Mouse (Mus musculus): Measurements from ENCODE around the gene Gpr65. TPM values are rescaled to one million over a fixed set of nuclear protein-coding genes. Genes with fewer than 3 reads are reported as not detected.

The Gpr65 gene
- polyA plus RNA-seq, 2 experiments, result 2.4 to 3.2 TPM

DNA sequence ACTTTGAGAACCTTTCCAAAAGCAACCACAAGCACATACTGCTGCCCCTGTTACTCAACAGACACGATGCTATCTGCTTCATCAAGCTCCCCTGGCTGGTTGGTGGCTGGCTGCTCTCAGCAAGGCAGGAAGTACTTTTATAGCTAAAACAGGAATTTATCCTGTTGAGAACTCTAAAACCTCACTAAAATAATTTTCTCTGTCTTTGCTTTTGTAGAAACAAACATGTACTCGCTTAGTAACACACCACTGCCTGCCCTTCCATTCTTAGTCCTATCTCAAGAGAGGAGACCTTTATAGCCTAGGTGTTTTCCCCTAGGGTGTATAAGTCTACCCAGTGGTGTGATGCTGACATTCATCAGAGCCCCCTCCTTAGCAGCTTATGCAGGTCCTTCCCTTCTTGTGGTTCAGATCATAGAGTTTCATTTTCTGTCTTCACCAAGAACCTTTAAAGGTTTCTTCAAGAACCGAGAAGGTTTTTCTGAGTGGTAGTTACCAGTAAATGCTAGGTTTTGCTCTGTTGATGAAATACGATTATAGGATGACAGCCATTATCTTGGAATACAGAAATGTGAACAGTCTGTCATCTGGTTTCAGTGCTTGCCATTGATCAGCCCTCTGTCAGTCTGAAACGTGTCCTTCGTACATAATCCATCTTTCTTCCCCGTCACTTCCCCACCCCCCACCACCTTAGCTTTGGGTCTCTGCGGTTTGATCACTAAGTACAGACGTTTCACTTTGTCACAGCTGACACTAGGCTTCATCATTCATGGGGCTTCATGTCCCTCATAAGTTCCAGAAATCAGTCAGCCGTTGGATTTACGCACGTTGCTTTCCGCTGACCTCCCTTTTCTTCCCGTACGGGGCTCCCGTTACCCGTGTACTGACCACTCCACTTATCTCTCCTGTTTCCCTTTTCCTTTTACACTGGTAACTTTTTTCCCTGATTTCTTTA lies 1.6 kb downstream of the Gpr65 start:
- Histone ChIP-seq H3K27ac (no peak overlapping the region), H3K4me2 (ENCODE audit: low read depth) (peak overlapping the region; percentile 18), H3K27me3 (ENCODE audit: control insufficient read depth, insufficient read depth, low read length) (no peaks in the 10 kb centered on the region), H3K36me3 (replicated peaks; ENCODE audit: control insufficient read depth, insufficient read depth, low read depth) (no peaks in the 10 kb centered on the region), H3K4me1 (replicated peaks; ENCODE audit: control insufficient read depth in 2 of 2, insufficient read depth in 2 of 2, low read length in 1 of 2) (no peaks in the 10 kb centered on the region; a peak in 1 of 4 replicates), H3K4me3 (ENCODE audit: insufficient read depth in 1 of 2, low read depth in 2 of 2, low read length in 2 of 2) (peak overlapping the region; percentile 12 to 37; a peak in 3 of 4 replicates), H3K9ac (replicated peaks) (no peak overlapping the region), H3K9me3 (ENCODE audit: control insufficient read depth, low read length) (no peaks in the 10 kb centered on the region)
- ATAC-seq (ENCODE audit: insufficient read depth), result peak; percentile 37; the same call in 1 of the 2 replicates
- no peak for DNase-seq (ENCODE audit: low read depth in 3 of 3, low spot score in 3 of 3)
- WGBS (ENCODE audit: insufficient replicate concordance), result 10% methylated on average over 17 of the region's 17 CpGs
- TF ChIP-seq CTCF (IDR thresholded peaks at IDR 0.05; ENCODE audit: low read depth), result no peak
- TF ChIP-seq EP300 (IDR thresholded peaks at IDR 0.05; ENCODE audit: low read depth), result no peak

DNA sequence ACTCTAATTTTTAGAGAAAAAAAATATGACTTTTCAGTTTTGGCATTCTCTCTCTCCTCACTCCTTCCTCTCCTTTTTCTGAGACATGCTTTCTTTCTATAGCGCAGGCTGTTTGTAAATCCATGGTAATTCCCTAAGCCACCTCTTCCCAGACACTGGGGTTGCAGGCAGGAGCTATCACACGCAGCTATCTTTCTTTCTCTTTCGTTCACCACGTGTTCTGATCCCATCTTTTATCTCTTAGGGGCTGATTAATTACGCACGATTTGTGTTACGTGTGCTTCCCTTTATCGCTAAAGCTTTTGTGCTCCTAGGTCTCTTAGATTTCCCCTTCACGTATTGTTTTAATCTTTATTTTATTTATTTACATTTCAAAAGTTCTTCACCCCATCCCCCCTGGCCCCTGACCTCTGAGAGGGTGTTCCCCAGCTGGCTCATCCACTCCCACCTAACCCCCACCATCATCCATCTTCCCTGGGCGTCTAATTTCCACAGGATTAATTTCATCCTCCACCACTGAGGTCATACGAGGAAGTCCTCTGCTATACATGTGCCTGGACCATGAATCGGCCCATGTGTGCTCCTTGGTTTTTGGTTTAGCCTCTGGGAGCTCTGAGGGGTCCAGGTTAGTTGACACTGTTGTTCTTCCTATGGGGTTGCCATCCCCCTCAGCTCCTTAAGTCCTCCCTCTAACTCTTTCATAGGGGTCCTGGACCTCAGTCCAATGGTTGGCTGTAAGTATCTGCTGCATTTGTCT lies 2.6 kb downstream of the Gpr65 start:
- 22% methylated on average over 12 of the region's 12 CpGs for WGBS (ENCODE audit: insufficient replicate concordance)

DNA sequence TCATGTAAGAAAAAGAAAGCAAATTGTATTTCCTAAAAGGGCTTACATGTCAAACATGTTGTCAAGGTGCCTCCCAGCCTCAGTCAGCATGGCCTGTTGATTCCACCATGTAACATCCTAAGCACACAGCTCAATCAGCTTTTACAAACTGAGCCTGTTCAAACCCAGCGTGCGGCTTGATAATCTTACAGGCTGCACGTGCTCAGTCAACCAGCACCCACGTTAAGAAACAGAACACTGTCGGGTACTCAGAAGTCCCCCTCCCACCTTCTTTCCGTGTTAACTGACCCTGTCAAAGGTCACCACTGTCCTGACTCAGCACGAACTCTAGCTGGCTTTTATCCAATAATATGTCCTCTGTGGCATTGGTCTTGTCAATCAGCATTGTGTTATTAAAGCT lies 4.0 kb downstream of the Gpr65 start:
- 59% methylated on average over 7 of the region's 7 CpGs for WGBS (ENCODE audit: insufficient replicate concordance)
- no peak overlapping the region for H3K4me2 ChIP-seq (ENCODE audit: low read depth)
- DNase-seq (ENCODE audit: low read depth in 3 of 3, low spot score in 3 of 3), result no peak

More for the DNA sequence above, 2.6 kb downstream of the Gpr65 start:
- H3K27me3 ChIP-seq (ENCODE audit: control insufficient read depth, insufficient read depth, low read length), result no peaks in the 10 kb centered on the region
- TF ChIP-seq CTCF (IDR thresholded peaks at IDR 0.05; ENCODE audit: low read depth), result no peak
- no peak for TF ChIP-seq EP300 (IDR thresholded peaks at IDR 0.05; ENCODE audit: low read depth)
- peak overlapping the region; percentile 18 for H3K4me2 ChIP-seq (ENCODE audit: low read depth)
- DNase-seq (ENCODE audit: low read depth in 3 of 3, low spot score in 3 of 3), result no peak
- no peak overlapping the region for H3K9ac ChIP-seq (replicated peaks)
- H3K36me3 ChIP-seq (replicated peaks; ENCODE audit: control insufficient read depth, insufficient read depth, low read depth), result no peaks in the 10 kb centered on the region
- H3K27ac ChIP-seq, result no peak overlapping the region
- H3K9me3 ChIP-seq (ENCODE audit: control insufficient read depth, low read length), result no peaks in the 10 kb centered on the region
- no peaks in the 10 kb centered on the region; a peak in 1 of 4 replicates for H3K4me1 ChIP-seq (replicated peaks; ENCODE audit: control insufficient read depth in 2 of 2, insufficient read depth in 2 of 2, low read length in 1 of 2)
- H3K4me3 ChIP-seq (ENCODE audit: insufficient read depth in 1 of 2, low read depth in 2 of 2, low read length in 2 of 2), result peak overlapping the region in 1 of 2 experiments; percentile 12; a peak in 1 of 4 replicates
- ATAC-seq (ENCODE audit: insufficient read depth), result no peak

DNA sequence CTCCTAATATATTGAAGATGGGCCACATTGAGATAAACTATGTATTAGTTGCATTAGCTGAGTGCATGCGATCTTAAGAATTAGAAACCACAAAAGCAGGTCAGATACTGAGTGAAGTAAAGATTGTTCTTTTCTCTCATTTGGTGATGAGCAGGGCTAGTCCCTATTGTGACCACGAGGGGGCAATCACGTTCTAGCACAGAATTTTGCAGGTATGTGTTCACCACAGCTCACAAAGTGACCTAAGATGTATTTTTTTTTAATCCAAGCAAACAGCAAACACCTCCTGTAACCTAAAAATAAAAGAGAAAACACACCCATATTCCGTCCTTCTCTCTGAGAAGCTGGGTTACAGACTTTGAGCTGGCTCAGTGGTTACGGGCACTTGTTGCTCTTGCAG lies 12.1 kb downstream of the Gpr65 start:
- H3K9me3 ChIP-seq (ENCODE audit: control insufficient read depth, low read length), result no peaks in the 10 kb centered on the region
- ATAC-seq (ENCODE audit: insufficient read depth), result no peak
- H3K36me3 ChIP-seq (replicated peaks; ENCODE audit: control insufficient read depth, insufficient read depth, low read depth), result no peaks in the 10 kb centered on the region
- TF ChIP-seq CTCF (IDR thresholded peaks at IDR 0.05; ENCODE audit: low read depth) (peak; percentile 60), EP300 (IDR thresholded peaks at IDR 0.05; ENCODE audit: low read depth) (no peak)
- 24% methylated on average over 5 of the region's 5 CpGs for WGBS (ENCODE audit: insufficient replicate concordance)
- H3K27me3 ChIP-seq (ENCODE audit: control insufficient read depth, insufficient read depth, low read length), result no peaks in the 10 kb centered on the region
- DNase-seq (ENCODE audit: low read depth in 3 of 3, low spot score in 3 of 3), result no peak
- no peak overlapping the region for H3K4me2 ChIP-seq (ENCODE audit: low read depth)
- H3K27ac ChIP-seq, result no peak overlapping the region
- no peak overlapping the region for H3K4me3 ChIP-seq (ENCODE audit: insufficient read depth in 1 of 2, low read depth in 2 of 2, low read length in 2 of 2)
- no peak overlapping the region for H3K9ac ChIP-seq (replicated peaks)
- peaks cover 0 to 3% of the 10 kb centered on the region in 2 experiments; a peak in 1 of 4 replicates for H3K4me1 ChIP-seq (replicated peaks; ENCODE audit: control insufficient read depth in 2 of 2, insufficient read depth in 2 of 2, low read length in 1 of 2)

More for the DNA sequence above, 4.0 kb downstream of the Gpr65 start:
- Histone ChIP-seq H3K9me3 (ENCODE audit: control insufficient read depth, low read length) (no peaks in the 10 kb centered on the region), H3K27ac (no peak overlapping the region), H3K9ac (replicated peaks) (no peak overlapping the region), H3K4me1 (replicated peaks; ENCODE audit: control insufficient read depth in 2 of 2, insufficient read depth in 2 of 2, low read length in 1 of 2) (no peaks in the 10 kb centered on the region; a peak in 1 of 4 replicates), H3K4me3 (ENCODE audit: insufficient read depth in 1 of 2, low read depth in 2 of 2, low read length in 2 of 2) (no peak overlapping the region), H3K27me3 (ENCODE audit: control insufficient read depth, insufficient read depth, low read length) (no peaks in the 10 kb centered on the region), H3K36me3 (replicated peaks; ENCODE audit: control insufficient read depth, insufficient read depth, low read depth) (no peaks in the 10 kb centered on the region)
- ATAC-seq (ENCODE audit: insufficient read depth), result no peak
- no peak for TF ChIP-seq CTCF (IDR thresholded peaks at IDR 0.05; ENCODE audit: low read depth)
- no peak for TF ChIP-seq EP300 (IDR thresholded peaks at IDR 0.05; ENCODE audit: low read depth)

Data from liver, embryonic 14.5 days (tissue).